Mouse (Mus musculus) neutrophil, adult 65 days (primary cell): ENCODE measurements around the gene B230307C23Rik. TPM values are rescaled to one million over a fixed set of nuclear protein-coding genes. Genes with fewer than 3 reads are reported as not detected.

Experiments used
- total RNA-seq: library from RNA; stranded (reverse); gene quantifications from 2 replicates; pipeline ENCODE4 v1.2.4, GENCODE M21; 2023

Gene B230307C23Rik
- 10.4 and 12.2 TPM in 2 replicates for total RNA-seq

GRCm38 (mm10) chr16:97996616-97997382, at the start of gene B230307C23Rik:
B230307C23Rik (plus strand) TSS chr16:97997315.

GRCm38 (mm10) chr16:97962151-97962948, 34.8 kb upstream of the B230307C23Rik start, which contains the start of the genes C2cd2 and Zbtb21:
C2cd2 (minus strand) TSS chr16:97962598.
Zbtb21 (minus strand) TSS chr16:97962622.

Other genes with a start within 250 kb of the B230307C23Rik start
- gene Ripk4, start 233.5 kb upstream of the B230307C23Rik start, total RNA-seq, result not detected in 2 replicates
- gene Prdm15, start 145.5 kb upstream of the B230307C23Rik start, total RNA-seq, result 13.2 and 16.2 TPM in 2 replicates
- gene C2cd2, start 34.7 kb upstream of the B230307C23Rik start, total RNA-seq, result 11.2 and 13.1 TPM in 2 replicates
- gene Zbtb21, start 34.7 kb upstream of the B230307C23Rik start, total RNA-seq, result 61.8 and 66.2 TPM in 2 replicates
- gene A630089N07Rik, start 85.1 kb downstream of the B230307C23Rik start, total RNA-seq, result 1.5 and 1.9 TPM in 2 replicates